8 mouse cellular contexts compared by ENCODE assay signal in genomic region chr12:17545884-17546283, GRCm38 (mm10). TPM values are rescaled to one million over a fixed set of nuclear protein-coding genes. Genes with fewer than 3 reads are reported as not detected.
A peak's percentile ranks its signal among the peaks of the same experiment; 100 is the strongest.
DNase-seq lines count a peak whose midpoint lies in the region; ATAC-seq and TF ChIP-seq lines count a peak whose summit lies in the region.

No protein-coding gene starts in this region.

- peaks cover 24% of the 10 kb centered on the region for H3K4me1 ChIP-seq in forebrain, embryonic 16.5 days (replicated peaks; ENCODE audit: control insufficient read depth, insufficient read depth, low read length)
- H3K4me1 ChIP-seq in liver, embryonic 14.5 days (replicated peaks; ENCODE audit: control insufficient read depth in 2 of 2, insufficient read depth in 2 of 2, low read length in 1 of 2): peaks cover 30 to 33% of the 10 kb centered on the region in 2 experiments

- H3K36me3 ChIP-seq in C2C12 (ENCODE audit: control insufficient read depth, insufficient read depth): peaks cover 38% of the 10 kb centered on the region
- H3K36me3 ChIP-seq in forebrain, embryonic 16.5 days (ENCODE audit: control insufficient read depth, insufficient read depth): peaks cover 10% of the 10 kb centered on the region
- H3K36me3 ChIP-seq in liver, embryonic 14.5 days (replicated peaks; ENCODE audit: control insufficient read depth, insufficient read depth, low read depth): peaks cover 47% of the 10 kb centered on the region

- H3ac ChIP-seq in C2C12 (ENCODE audit: control insufficient read depth, insufficient read length, low read depth): peak overlapping the region; percentile 45

- no peaks in the 10 kb centered on the region for H3K27me3 ChIP-seq in C2C12 (ENCODE audit: control insufficient read depth, insufficient read depth, insufficient read length)
- no peaks in the 10 kb centered on the region for H3K27me3 ChIP-seq in forebrain, embryonic 16.5 days (replicated peaks; ENCODE audit: control insufficient read depth, insufficient read depth, low read length)
- no peaks in the 10 kb centered on the region for H3K27me3 ChIP-seq in liver, embryonic 14.5 days (ENCODE audit: control insufficient read depth, insufficient read depth, low read length)

- TF ChIP-seq CTCF in C2C12 (IDR thresholded peaks at IDR 0.05; ENCODE audit: control insufficient read depth, insufficient read depth, insufficient read length): no peak
- TF ChIP-seq CTCF in liver, embryonic 14.5 days (IDR thresholded peaks at IDR 0.05; ENCODE audit: low read depth): no peak

- under 1% methylated on average over 8 of the region's 8 CpGs for WGBS in forebrain, embryonic 16.5 days
- 2% methylated on average over 8 of the region's 8 CpGs for WGBS in liver, embryonic 14.5 days (ENCODE audit: insufficient replicate concordance)

- H3K27ac ChIP-seq in forebrain, embryonic 16.5 days (ENCODE audit: low read length): no peak overlapping the region
- peak overlapping the region; percentile 86 for H3K27ac ChIP-seq in liver, embryonic 14.5 days

- peak; percentile 30 for DNase-seq in 416B (ENCODE audit: low read depth)
- no peak for DNase-seq in liver, embryonic 14.5 days (ENCODE audit: low read depth in 3 of 3, low spot score in 3 of 3)
- no peak for DNase-seq in urinary bladder, postnatal 36 days (ENCODE audit: low spot score in 2 of 2)
- DNase-seq in frontal cortex, postnatal 25 days (ENCODE audit: low spot score in 2 of 2): no peak
- no peak for DNase-seq in ovary, adult 18-20 months (ENCODE audit: low spot score)

- no peak for ATAC-seq in forebrain, embryonic 16.5 days
- ATAC-seq in liver, embryonic 14.5 days (ENCODE audit: insufficient read depth): no peak
- ATAC-seq in cerebellum, adult (ENCODE audit: insufficient number of reproducible peaks, low FRiP score, low TSS enrichment): no peak

- peaks cover 31% of the 10 kb centered on the region for H3K79me3 ChIP-seq in C2C12 (ENCODE audit: low read depth)

- H3K79me2 ChIP-seq in C2C12 (ENCODE audit: control insufficient read depth, insufficient read depth): peaks cover 35% of the 10 kb centered on the region

- H3K9me3 ChIP-seq in forebrain, embryonic 16.5 days (ENCODE audit: control insufficient read depth, low read length): no peaks in the 10 kb centered on the region
- no peaks in the 10 kb centered on the region for H3K9me3 ChIP-seq in liver, embryonic 14.5 days (ENCODE audit: control insufficient read depth, low read length)

- H3K4me3 ChIP-seq in C2C12 (ENCODE audit: insufficient read depth, poor library complexity, severe bottlenecking): peak overlapping the region; percentile 82
- peak overlapping the region; percentile 98 for H3K4me3 ChIP-seq in forebrain, embryonic 16.5 days (replicated peaks; ENCODE audit: low read length)
- H3K4me3 ChIP-seq in liver, embryonic 14.5 days (ENCODE audit: insufficient read depth in 1 of 2, low read depth in 2 of 2, low read length in 2 of 2): peak overlapping the region; percentile 91 to 100

- TF ChIP-seq EP300 in liver, embryonic 14.5 days (IDR thresholded peaks at IDR 0.05; ENCODE audit: low read depth): no peak

- peak overlapping the region; percentile 44 for H3K9ac ChIP-seq in forebrain, embryonic 16.5 days (replicated peaks; ENCODE audit: low read depth, low read length)
- H3K9ac ChIP-seq in liver, embryonic 14.5 days (replicated peaks): peak overlapping the region; percentile 100

- peak overlapping the region; percentile 85 for H3K4me2 ChIP-seq in forebrain, embryonic 16.5 days (ENCODE audit: low read length)
- peak overlapping the region; percentile 85 for H3K4me2 ChIP-seq in liver, embryonic 14.5 days (ENCODE audit: low read depth)

TF ChIP-seq in C2C12, 6 proteins besides CTCF, POLR2A, EP300 and RAD21:
- TF ChIP-seq MAX (IDR thresholded peaks at IDR 0.05) (no peak), USF1 (IDR thresholded peaks at IDR 0.05; ENCODE audit: low read depth) (no peak), MYOG (IDR thresholded peaks at IDR 0.05; ENCODE audit: control insufficient read depth, extremely low read depth, insufficient read length) (no peak), CEBPB (IDR thresholded peaks at IDR 0.05; ENCODE audit: low read depth) (no peak), MYOD1 (IDR thresholded peaks at IDR 0.05; ENCODE audit: control insufficient read depth, insufficient read length, low read depth) (no peak), FOSL1 (IDR thresholded peaks at IDR 0.05; ENCODE audit: insufficient read depth, low read length, poor library complexity, severe bottlenecking) (no peak)

RNA-seq across cellular contexts. Expression of gene Odc1, which starts 1.3 kb away (rescaled TPM):
- 256 TPM for polyA plus RNA-seq in C2C12 (2012; fragmentation: generic; extraction: Trizol)
- polyA plus RNA-seq in forebrain, embryonic 16.5 days (2015; fragmentation: Nextera tagmentation; extraction: Ambion mirVana): 217 and 246 TPM in 2 replicates
- polyA plus RNA-seq in liver, embryonic 14.5 days (2012; rRNA removed): 367 and 457 TPM in 2 replicates
- polyA plus RNA-seq in liver, embryonic 14.5 days (2014; fragmentation: Nextera tagmentation; extraction: Ambion mirVana): 444 and 509 TPM in 2 replicates
